Mouse (Mus musculus) forebrain, embryonic 11.5 days (tissue): ENCODE data around the gene Atg16l1. TPM values are rescaled to one million over a fixed set of nuclear protein-coding genes. Genes with fewer than 3 reads are reported as not detected.
A peak's percentile ranks its signal among the peaks of the same experiment; 100 is the strongest.

ENCODE experiments used
- ATAC-seq: fragments of 200-750 bp; cut with Nextera tagmentation; replicated peaks from 2 replicates; pipeline ENCODE4 v1.8.0; 2017; ENCODE audit warnings: moderate TSS enrichment; ENCODE audit not compliant: low FRiP score
- DNase-seq: peaks from one replicate; pipeline ENCODE4 v3.0.0-alpha.2; 2017; ENCODE audit warnings: low spot score
- H3K27ac ChIP-seq: fragments of 300-500 bp; sonication (generic); 2 replicates; pipeline ENCODE4 v1.5.1; 2014; ENCODE audit warnings: low read depth, low read length
- H3K27me3 ChIP-seq: fragments of 300-500 bp; sonication (generic); 2 replicates; pipeline ENCODE4 v1.6.1; 2014; ENCODE audit warnings: mild to moderate bottlenecking, low read length, mixed read lengths; ENCODE audit not compliant: control insufficient read depth, insufficient read depth
- H3K36me3 ChIP-seq: fragments of 300-500 bp; sonication (generic); 2 replicates; pipeline ENCODE4 v1.6.1; 2014; ENCODE audit warnings: mild to moderate bottlenecking, low read length, moderate library complexity, mixed read lengths; ENCODE audit not compliant: control insufficient read depth, insufficient read depth
- H3K4me1 ChIP-seq: fragments of 300-500 bp; sonication (generic); replicated peaks from 2 replicates; pipeline ENCODE4 v1.6.1; 2014; ENCODE audit warnings: low read length, mixed read lengths; ENCODE audit not compliant: control insufficient read depth, insufficient read depth
- H3K4me2 ChIP-seq: fragments of 300-500 bp; sonication (generic); 2 replicates; pipeline ENCODE4 v1.6.1; 2014; ENCODE audit warnings: low read depth, mild to moderate bottlenecking, low read length, moderate library complexity, mixed read lengths; ENCODE audit not compliant: severe bottlenecking
- H3K4me3 ChIP-seq: fragments of 300-500 bp; sonication (generic); 2 replicates; pipeline ENCODE4 v1.5.1; 2014; ENCODE audit warnings: low read depth, low read length
- H3K9ac ChIP-seq: fragments of 300-500 bp; sonication (generic); 2 replicates; pipeline ENCODE4 v1.6.1; 2014; ENCODE audit warnings: low read length
- H3K9me3 ChIP-seq: fragments of 300-500 bp; sonication (generic); 2 replicates; pipeline ENCODE4 v1.6.1; 2016; ENCODE audit warnings: low read length, mixed read lengths; ENCODE audit not compliant: control insufficient read depth
- WGBS: fragments of 180-500 bp; shearing (Covaris S2); extraction: QIAGEN DNeasy Blood & Tissue Kit; methylation state at CpG from one replicate; pipeline ENCODE4 v1.1.7; 2014; 5-methylcytosine and 5-hydroxymethylcytosine counted together
- polyA plus RNA-seq: library from polyadenylated mRNA; unstranded; fragments of >200 nt; fragmentation: Nextera tagmentation; extraction: Ambion mirVana; gene quantifications from 2 replicates; pipeline ENCODE4 v1.2.1, GENCODE M21; 2014

Atg16l1 gene
- 37.8 and 40.6 TPM in 2 replicates for polyA plus RNA-seq

DNA sequence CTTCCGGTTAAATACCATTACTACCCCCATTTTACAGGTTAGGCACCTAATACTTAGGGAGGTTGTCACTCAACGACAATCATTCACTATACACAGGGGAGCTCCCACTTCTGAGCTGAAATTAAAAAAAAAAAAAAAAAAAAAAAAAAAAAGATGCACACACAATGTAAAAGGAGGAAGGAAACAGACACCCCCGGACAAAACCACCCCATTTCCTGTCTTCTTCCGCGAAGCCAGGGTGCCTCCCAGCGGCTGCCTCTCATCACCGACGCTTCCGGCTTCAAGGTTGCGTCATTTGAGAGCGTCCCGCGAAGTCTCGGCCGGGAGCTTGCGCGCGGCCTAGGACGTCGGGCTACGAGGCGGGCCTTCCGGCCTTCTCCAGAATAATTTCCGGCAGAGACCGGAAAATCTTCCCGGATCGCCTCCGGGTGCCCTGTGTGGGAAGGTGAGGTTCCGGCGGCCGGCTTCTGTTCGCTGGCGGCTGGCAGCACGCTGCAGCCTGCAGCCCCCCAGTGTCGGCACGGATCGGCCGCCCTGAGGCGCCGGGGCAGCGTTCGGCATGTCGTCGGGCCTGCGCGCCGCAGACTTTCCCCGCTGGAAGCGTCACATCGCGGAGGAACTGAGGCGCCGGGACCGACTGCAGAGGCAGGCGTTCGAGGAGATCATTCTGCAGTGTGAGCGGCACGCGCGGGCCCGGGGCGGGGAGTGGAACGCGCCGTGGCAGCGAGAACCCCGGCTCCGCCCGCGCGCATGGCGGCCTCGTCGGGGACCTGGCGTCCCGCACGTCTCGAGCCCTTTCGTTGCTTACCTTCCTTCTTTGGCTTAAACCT, at the start of gene Atg16l1:
Gene Atg16l1 (plus strand): TSS at position 230 of the 830 bp plus-strand sequence.
- DNase-seq (peak; percentile 94), ATAC-seq (peak; percentile 99)
- under 1% methylated on average over 65 of the region's 79 CpGs for WGBS
- H3K4me3 ChIP-seq: peak within 1 kb of the TSS; percentile 96
- H3K9me3 ChIP-seq: no peaks in the 10 kb centered on the region
- peak within 1 kb of the TSS; percentile 62; the same call in 1 of the 2 replicates for H3K27ac ChIP-seq
- no peaks in the 10 kb centered on the region for H3K27me3 ChIP-seq
- peak within 1 kb of the TSS; percentile 95 for H3K9ac ChIP-seq
- H3K36me3 ChIP-seq: no peaks in the 10 kb centered on the region; the same call in 1 of the 2 replicates
- peak within 1 kb of the TSS; percentile 59 for H3K4me2 ChIP-seq
- no peaks in the 10 kb centered on the region for H3K4me1 ChIP-seq

DNA sequence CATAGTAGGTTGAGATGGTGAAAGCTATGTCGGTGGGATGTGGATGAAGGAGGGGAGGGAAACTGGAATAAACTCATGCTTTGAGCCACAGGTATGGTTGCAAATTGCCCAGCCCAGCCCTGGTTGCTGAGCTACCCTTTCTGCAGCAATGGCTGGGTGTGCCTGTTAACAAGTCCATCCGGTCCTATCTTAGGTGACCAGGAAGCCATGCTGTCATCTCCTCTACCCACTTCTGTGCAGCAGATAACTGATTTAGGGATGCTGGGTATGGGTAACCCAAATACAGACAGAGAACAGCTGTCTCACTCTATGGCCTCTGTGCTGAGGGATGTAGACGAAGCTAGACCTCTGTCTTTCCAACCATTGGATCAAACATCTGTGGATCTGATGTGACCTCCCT, 49.3 kb upstream of the Atg16l1 start:
- H3K27me3 ChIP-seq: no peaks in the 10 kb centered on the region
- no peak overlapping the region for H3K4me3 ChIP-seq
- H3K27ac ChIP-seq: no peak overlapping the region
- 95% methylated on average over 3 of the region's 3 CpGs for WGBS
- H3K9me3 ChIP-seq: no peaks in the 10 kb centered on the region; the same call in 1 of the 2 replicates
- DNase-seq: no peak
- no peak for ATAC-seq
- no peak overlapping the region for H3K4me2 ChIP-seq
- no peak overlapping the region for H3K9ac ChIP-seq
- no peaks in the 10 kb centered on the region for H3K36me3 ChIP-seq
- H3K4me1 ChIP-seq: no peaks in the 10 kb centered on the region

DNA sequence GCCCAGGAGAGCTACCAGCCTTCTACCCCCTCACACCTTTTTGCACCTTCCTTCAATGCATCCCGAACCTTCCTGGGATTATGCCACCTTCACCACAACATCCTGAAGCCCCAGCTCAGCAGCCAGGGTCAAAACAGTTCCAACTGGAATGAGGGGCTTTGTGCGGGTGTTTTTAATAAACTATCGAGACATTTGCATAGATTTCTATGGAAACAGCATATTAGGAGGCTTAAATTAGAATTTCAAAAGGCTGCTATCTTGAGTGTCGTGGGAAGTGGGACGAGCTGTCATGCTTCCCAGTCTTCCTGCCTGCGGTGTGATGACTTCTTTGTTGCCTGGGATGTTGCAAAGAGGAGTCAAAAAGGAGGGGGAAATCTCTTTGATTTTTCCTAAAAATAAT, 46.6 kb upstream of the Atg16l1 start:
- Histone ChIP-seq H3K4me3 (no peak overlapping the region), H3K4me1 (no peaks in the 10 kb centered on the region), H3K9ac (no peak overlapping the region), H3K9me3 (no peaks in the 10 kb centered on the region; the same call in 1 of the 2 replicates), H3K36me3 (no peaks in the 10 kb centered on the region), H3K27ac (no peak overlapping the region), H3K27me3 (no peaks in the 10 kb centered on the region), H3K4me2 (no peak overlapping the region)
- WGBS: 52% methylated on average over 6 of the region's 6 CpGs
- no peak for ATAC-seq
- DNase-seq: no peak

DNA sequence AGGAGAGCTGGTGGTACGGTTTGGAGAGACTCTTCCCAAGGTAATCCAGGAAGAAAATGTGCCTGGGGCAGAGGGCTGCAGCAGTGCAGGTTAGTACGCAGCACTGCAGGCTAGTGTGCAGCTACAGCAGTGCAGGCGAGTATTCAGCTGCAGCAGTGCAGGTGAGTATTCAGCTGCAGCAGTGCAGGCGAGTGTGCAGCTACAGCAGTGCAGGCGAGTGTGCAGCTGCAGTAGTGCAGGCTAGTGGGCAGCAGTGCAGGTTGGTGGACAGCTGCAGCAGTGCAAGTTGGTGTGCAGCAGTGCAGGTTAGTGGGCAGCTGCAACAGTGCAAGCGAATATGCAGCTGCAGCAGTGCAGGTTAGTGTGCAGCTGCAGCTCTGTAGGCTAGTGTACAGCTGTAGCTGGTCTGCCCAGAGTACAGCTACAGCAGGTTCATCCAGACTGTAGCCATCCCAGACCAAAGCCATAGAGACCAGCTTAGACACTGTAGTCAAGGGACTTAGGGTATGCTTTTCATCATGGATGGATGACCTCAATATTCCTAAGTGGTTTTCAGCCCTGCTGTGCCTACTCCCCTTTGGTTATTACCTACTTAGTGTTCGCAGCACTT, 45.9 kb upstream of the Atg16l1 start:
- Histone ChIP-seq H3K9me3 (no peaks in the 10 kb centered on the region; the same call in 1 of the 2 replicates), H3K4me3 (no peak overlapping the region), H3K27ac (no peak overlapping the region), H3K9ac (no peak overlapping the region), H3K4me2 (no peak overlapping the region), H3K36me3 (no peaks in the 10 kb centered on the region), H3K4me1 (no peaks in the 10 kb centered on the region), H3K27me3 (no peaks in the 10 kb centered on the region)
- DNase-seq: no peak
- no peak for ATAC-seq
- WGBS: 80% methylated on average over 7 of the region's 7 CpGs

DNA sequence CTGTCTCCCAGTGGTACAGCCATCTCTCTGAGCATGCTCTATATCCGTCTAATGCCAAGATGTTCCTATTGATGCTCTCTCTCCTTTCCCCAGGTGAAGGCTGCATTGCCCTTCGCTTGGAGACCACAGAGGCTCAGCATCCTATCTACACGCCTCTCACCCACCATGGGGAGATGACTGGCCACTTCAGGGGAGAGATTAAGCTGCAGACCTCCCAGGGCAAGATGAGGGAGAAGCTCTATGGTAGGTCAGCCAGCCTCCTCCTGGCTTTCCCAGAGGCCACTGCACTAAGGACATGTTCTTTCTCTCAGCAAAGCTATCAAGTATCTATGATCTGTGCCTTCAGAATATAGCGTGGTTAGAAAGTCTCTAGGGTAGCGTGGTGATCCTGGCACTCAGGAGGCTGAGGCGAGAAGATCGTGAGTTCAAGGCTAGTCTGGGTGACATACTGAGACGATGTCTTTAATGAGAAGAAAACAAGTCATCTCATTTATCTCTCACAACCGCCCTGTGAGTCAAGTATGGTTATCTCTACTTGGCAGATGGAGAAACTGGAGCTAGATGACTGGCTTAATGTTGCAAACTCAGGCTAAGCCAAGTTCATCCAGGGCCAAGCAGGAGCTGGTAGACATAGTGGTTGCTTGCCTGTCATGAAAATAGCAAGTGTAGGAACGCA, 43.6 kb upstream of the Atg16l1 start:
- H3K4me1 ChIP-seq: no peaks in the 10 kb centered on the region
- no peak overlapping the region for H3K9ac ChIP-seq
- H3K36me3 ChIP-seq: no peaks in the 10 kb centered on the region
- 90% methylated on average over 10 of the region's 10 CpGs for WGBS
- H3K27me3 ChIP-seq: no peaks in the 10 kb centered on the region
- no peaks in the 10 kb centered on the region; the same call in 1 of the 2 replicates for H3K9me3 ChIP-seq
- DNase-seq (no peak), ATAC-seq (no peak)
- H3K4me2 ChIP-seq: no peak overlapping the region
- H3K27ac ChIP-seq: no peak overlapping the region
- H3K4me3 ChIP-seq: no peak overlapping the region

DNA sequence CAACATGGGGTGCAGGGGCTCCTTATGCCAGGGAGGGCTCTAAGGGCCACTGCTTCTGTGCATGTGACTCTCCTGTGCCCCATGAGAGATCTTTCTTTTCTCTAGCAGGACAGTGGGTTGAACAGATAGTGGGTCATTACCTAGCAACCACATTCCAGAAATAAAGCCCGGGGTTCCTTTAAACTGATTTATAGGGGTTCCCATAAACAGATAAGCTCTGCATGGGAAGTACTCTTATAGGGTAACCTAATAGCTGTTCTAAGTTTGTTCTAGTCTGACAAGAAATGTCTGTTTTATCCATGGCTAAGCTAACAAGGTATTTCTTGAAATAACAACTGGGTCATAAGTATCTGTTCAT, 43.1 kb upstream of the Atg16l1 start:
- no peaks in the 10 kb centered on the region for H3K27me3 ChIP-seq
- no peaks in the 10 kb centered on the region for H3K36me3 ChIP-seq
- no peak overlapping the region for H3K4me2 ChIP-seq
- no peaks in the 10 kb centered on the region for H3K4me1 ChIP-seq
- 96% methylated on average over 1 of the region's 1 CpGs for WGBS
- DNase-seq: no peak
- H3K4me3 ChIP-seq: no peak overlapping the region
- H3K9ac ChIP-seq: no peak overlapping the region
- H3K27ac ChIP-seq: no peak overlapping the region
- ATAC-seq: no peak
- no peaks in the 10 kb centered on the region; the same call in 1 of the 2 replicates for H3K9me3 ChIP-seq

DNA sequence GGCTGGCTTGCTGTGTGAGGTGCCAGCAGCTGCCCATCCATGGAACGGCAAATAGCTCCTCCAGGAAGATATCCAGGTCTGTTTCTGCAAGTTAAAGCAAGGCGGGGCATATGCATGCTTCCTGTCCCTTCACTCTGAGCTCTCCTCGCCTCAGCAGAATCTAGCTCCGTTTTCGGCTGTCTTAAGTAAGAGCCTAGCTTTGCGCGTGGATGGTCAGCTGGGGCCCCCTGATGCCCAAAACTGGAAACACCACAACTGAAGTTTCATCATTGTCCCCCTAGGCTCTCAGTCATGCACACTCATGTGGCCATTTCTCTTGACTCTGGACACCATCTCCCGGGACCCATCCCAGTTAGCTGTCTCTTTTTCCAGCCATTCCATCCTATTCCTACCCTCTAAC, 34.3 kb upstream of the Atg16l1 start:
- no peak overlapping the region for H3K9ac ChIP-seq
- H3K27me3 ChIP-seq: no peaks in the 10 kb centered on the region
- no peaks in the 10 kb centered on the region for H3K9me3 ChIP-seq
- WGBS: 38% methylated on average over 8 of the region's 8 CpGs
- H3K4me2 ChIP-seq: no peak overlapping the region
- ATAC-seq (no peak), DNase-seq (peak; percentile 56)
- H3K4me3 ChIP-seq: no peak overlapping the region
- no peak overlapping the region for H3K27ac ChIP-seq
- H3K4me1 ChIP-seq: no peaks in the 10 kb centered on the region
- no peaks in the 10 kb centered on the region for H3K36me3 ChIP-seq

DNA sequence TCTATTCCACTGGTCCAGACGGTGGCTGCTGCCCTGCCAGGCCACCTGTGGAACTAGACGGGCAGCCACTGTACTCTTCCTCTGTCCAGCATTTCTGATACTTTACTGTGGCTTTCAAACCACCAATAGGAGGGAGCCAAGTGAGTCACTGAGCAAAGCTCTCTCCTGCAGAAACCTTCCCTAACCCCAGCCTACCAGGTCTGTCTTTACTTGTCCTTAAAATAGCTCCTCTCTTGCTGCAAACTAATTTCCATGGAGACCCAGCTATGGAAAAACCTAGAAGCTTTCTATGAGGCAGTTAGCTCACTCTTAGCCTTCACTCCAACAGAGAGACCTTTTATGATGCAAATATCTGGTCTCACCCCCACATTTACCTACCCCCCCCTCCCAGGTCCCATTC, 33.6 kb upstream of the Atg16l1 start:
- ATAC-seq (no peak), DNase-seq (no peak)
- Histone ChIP-seq H3K36me3 (no peaks in the 10 kb centered on the region), H3K9me3 (no peaks in the 10 kb centered on the region), H3K27me3 (no peaks in the 10 kb centered on the region), H3K27ac (no peak overlapping the region), H3K4me3 (no peak overlapping the region), H3K4me2 (no peak overlapping the region), H3K9ac (no peak overlapping the region), H3K4me1 (no peaks in the 10 kb centered on the region)
- WGBS: 68% methylated on average over 2 of the region's 2 CpGs
